Mouse (Mus musculus) CD4-positive, CD25-positive, alpha-beta regulatory T cell, adult 4 months (primary cell): ENCODE measurements at regions not wholly inside any gene's neighbourhood (a gene's known extent, or its start where the extent isn't known, plus 50 kb on each side); places are given as distances from the start of the nearest gene placed in this dataset.

Source experiments
- ATAC-seq: one replicate; pipeline ENCODE4 v1.8.0; 2017

GRCm38 (mm10) chr6:108910330-108910729 is 81.9 kb downstream of the Edem1 start:
- ATAC-seq = no peak

DNA sequence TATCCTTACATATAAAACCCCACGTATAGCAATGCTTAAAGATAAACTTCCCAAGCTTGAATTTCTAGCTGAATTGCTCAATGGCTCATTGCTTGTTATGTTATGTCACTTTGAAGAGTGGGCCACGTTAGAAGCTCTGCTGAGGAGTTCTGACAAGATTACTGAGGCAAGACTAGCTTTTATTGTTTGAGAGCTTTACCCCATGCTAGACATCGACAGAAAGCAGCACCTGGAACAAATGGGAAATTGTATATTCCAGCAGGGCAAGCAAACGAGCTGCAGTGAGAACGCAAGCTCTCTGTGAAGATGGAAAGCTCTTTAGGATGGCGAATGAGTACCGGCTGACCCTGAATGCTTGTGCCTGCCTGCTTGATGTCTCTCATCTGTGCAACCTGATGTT is 84.1 kb downstream of the Edem1 start:
- ATAC-seq = no peak

DNA sequence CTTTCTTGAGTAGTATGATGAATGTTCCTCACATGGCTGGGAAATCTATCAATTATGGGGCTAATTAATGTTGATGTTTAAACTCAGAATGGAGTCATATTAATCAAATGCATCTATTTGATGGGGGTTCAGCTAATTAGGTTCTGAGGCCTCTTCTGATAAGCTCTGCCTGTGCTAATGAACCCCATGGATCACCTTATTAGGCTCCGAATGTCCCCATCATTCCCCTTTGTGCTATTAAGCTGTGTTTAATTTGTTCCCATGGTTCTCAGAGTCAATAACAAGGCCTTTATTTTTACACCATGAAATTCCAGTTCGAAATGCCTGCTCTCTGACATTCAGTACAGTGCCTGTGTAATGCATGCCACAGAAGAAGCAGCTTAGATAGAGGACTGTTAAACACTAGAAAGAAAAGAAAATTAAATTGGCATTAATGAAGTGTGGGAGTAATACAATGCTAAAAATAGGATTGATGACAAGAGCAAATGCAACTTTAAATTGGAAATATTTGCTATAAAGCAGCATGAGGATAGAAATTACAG is 91.0 kb downstream of the Edem1 start:
- ATAC-seq = no peak

GRCm38 (mm10) chr6:108921181-108921580 is 92.7 kb downstream of the Edem1 start:
- ATAC-seq = no peak

- ATAC-seq = peak; percentile 100
Measured at GRCm38 (mm10) chr6:108922564-108922963, 94.1 kb downstream of the Edem1 start.

- ATAC-seq = no peak
Measured at GRCm38 (mm10) chr6:108928981-108929380, 100.5 kb downstream of the Edem1 start.

- no peak for ATAC-seq
Measured at GRCm38 (mm10) chr6:108938646-108939045, 110.2 kb downstream of the Edem1 start.

GRCm38 (mm10) chr6:108942288-108942687 is 113.8 kb downstream of the Edem1 start:
- no peak for ATAC-seq

DNA sequence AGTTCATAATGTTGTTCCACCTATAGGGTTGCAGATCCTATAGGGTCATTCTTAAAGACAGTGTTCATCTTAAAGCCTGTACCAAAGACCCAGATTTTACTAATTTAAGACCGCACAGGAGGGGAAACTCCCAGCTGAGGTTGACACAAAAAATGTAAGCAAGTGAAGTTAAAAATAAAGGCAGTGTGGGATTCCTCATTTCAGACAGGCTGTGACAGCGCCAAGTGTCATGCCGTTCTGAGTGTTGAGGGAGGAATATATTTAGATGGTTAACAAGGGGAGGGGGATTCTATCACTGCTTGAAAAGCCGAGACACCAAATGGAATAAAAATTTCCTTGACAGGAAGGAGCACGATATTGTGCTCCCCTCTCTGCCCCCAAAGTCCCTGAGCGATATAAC is 123.9 kb downstream of the Edem1 start:
- ATAC-seq = no peak

DNA sequence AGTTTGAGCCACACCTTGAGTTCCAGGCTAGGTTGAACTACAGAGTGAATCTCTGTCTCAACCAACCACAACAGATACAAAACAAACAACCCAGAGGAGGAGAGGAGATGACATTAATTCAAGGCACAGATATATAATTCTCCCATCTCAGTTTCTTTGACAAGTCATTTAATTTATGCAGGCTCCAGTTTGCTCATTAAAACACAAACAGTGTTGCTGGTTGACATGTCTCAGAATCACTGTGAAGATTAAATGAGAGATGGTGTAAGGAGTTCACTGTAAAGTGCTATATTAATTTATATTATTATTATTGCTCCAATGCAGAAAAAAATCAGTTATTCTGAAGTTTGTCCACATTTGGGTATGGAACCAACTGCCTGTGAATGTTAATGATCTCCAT is 134.4 kb downstream of the Edem1 start:
- no peak for ATAC-seq

- no peak for ATAC-seq
Measured at GRCm38 (mm10) chr6:108963295-108963694, 134.9 kb downstream of the Edem1 start.

DNA sequence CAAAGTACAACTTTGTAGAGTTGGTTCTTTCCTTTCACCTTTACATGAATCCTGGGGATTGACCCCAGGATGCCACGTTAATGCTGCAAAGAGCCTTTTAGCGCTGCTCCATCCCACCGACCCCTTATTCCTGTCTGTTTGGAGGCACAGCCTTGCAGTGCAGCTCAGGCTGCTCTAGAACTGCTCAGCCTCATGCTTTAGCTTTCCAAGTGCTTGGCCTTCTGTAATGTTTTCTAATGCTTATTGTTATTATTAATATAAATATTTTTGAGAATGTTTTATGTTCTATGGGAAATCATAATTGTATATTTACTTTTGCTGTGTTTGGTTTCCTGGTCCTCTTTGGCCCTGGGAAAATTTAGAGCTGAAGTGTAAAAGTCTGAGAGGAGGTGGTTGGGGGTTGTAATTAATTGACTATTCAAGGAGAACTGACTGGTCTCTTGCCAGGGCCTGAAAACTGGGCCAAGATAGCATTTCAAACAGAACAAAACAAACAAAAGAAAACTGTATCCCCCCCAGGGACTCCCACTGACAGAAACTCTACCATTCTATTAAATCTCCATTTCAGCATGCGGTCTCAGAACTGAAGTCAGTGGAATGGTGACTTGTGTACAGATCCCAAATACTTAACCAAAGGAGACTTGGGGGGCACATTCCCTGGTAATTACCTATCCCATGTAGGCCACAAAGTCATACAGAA is 141.2 kb downstream of the Edem1 start:
- no peak for ATAC-seq

GRCm38 (mm10) chr6:108971415-108972089 is 143.1 kb downstream of the Edem1 start:
- ATAC-seq = no peak

DNA sequence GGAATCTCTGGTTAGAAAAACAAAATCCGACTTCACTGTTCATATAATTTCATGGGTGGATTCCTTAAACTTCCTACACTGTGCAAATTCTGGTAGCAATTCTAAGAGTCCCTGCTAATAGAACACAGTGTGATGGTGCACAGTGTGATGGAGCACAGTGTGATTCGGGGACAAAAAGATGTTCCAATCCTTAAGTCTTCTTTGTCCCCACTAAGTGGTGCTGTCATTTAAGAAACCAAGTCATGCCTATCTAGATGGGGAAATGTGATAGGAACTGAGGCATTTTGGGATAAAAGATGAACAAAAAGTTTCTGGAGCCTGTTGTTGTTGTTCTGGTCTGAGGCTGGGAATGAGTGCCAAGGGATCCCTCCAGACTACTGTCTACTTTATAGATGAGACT is 145.3 kb downstream of the Edem1 start:
- ATAC-seq = no peak

DNA sequence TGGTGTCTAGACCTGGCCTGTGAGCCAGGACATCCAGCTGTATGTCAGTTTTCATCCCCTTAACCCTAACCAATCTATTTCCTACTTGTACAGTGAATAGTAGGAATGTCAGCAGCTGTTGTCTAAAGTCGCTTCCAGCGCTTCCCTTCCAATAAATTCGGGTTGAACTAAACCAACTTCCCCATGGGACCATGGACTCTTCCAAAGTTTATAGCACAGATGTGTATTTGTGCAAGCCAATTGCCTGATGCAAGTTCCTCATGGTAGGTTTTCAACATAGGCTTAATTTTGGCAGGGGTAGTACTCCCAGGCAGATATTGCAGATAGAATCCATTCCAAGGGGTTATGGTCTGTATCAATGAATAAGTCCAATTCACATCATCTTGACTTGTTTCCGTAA is 161.1 kb downstream of the Edem1 start:
- ATAC-seq = no peak

DNA sequence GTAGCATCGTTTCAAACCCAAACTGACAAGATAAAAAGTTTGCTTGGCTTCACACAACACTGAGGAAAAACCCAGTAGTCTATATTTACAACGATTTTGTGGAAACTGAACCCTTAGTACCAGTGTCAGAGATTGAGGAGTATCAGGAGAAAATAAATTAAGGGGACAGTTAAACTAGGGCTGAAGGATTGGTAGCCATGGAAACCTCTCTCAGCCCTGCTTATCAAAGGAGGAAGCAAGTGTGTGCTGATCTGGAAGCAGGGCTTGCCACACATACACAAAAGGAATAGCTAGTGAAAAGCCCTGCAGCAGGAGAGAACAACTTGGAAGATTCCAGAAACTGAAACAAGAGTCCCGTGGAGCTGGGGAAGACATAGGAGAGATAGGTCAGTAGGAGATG is 165.3 kb downstream of the Edem1 start:
- no peak for ATAC-seq

- ATAC-seq = no peak
Measured at GRCm38 (mm10) chr6:109004443-109004842, 176.0 kb downstream of the Edem1 start.

DNA sequence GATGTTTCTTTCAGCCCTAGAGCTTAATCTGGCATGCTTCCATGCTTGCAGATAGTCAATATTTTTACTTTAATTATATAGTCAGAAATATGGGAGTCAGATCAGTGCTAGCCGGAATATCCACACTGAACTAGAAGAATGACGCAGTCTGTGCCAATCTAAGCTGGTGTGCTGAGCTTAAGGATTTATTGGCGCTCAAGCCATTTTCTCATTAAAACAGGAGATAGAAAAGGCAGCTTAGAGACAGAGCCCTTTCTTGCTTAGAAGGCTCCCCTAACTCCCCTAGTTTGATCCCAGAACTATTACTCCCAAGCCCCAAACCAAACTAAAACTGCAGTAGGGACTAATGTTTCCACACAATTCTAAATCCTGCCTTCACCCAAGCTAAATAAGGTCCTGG is 180.9 kb downstream of the Edem1 start:
- no peak for ATAC-seq

DNA sequence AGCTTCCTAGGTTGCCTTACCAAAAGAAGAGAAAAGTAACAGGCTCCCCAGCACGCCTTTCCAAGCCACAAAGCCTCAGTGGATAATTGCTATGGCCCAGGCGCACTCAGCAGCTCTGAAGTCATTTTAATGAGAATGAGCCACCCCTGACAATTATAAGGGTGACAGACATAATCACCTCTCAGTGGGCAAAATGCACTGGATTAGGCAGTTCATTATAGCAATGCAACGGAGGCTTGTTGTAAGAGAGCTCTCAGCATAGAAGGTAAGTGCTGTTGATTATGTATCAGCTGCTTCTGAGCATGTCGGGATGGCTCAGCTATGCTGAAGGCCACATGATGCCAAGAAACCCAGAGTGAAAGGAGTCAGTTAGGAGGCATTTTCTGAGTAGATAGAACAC is 181.4 kb downstream of the Edem1 start:
- no peak for ATAC-seq

DNA sequence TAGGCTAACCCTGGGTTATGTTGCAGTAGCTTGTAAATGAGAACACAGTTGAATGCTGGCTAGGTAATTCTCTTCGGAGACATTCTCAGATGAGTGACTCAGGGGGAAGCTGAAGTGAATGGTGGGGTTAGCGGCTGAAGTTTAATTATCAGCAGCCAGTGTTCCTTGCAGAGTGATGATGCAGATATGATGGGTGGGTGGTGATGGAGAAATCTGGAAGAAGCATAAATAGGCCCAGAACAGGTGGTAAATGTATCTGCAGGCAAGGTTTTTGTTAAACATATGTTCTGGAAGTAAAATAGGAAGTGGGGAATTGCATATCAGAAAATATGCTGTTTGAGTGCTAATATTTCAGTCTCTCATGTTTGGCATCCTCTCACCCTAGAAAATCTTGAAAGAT is 191.3 kb downstream of the Edem1 start:
- ATAC-seq = no peak
